Mouse (Mus musculus) limb, embryonic 11.5 days (tissue): Measurements from ENCODE around the gene Pianp. TPM values are rescaled to one million over a fixed set of nuclear protein-coding genes. Genes with fewer than 3 reads are reported as not detected.

Experiments
- ATAC-seq: fragments of 200-750 bp; cut with Nextera tagmentation; 2 replicates; pipeline ENCODE4 v1.8.0; 2017; ENCODE audit warnings: low read depth; ENCODE audit not compliant: insufficient number of reproducible peaks, low FRiP score, low TSS enrichment
- DNase-seq: peaks from one replicate; pipeline ENCODE4 v3.0.0-alpha.2; 2015; ENCODE audit warnings: low spot score
- H3K27ac ChIP-seq: fragments of 300-500 bp; sonication (generic); replicated peaks from 2 replicates; pipeline ENCODE4 v1.5.1; 2014; ENCODE audit warnings: low read depth, mild to moderate bottlenecking, low read length
- H3K27me3 ChIP-seq: fragments of 300-500 bp; sonication (generic); 2 replicates; pipeline ENCODE4 v1.6.1; 2014; ENCODE audit warnings: mild to moderate bottlenecking, low read length, mixed read lengths; ENCODE audit not compliant: control insufficient read depth, insufficient read depth
- H3K36me3 ChIP-seq: fragments of 300-500 bp; sonication (generic); 2 replicates; pipeline ENCODE4 v1.6.1; 2014; ENCODE audit warnings: mild to moderate bottlenecking, low read length, moderate library complexity, mixed read lengths; ENCODE audit not compliant: control insufficient read depth, insufficient read depth
- H3K4me1 ChIP-seq: fragments of 300-500 bp; sonication (generic); 2 replicates; pipeline ENCODE4 v1.6.1; 2014; ENCODE audit warnings: low read length, mixed read lengths; ENCODE audit not compliant: control insufficient read depth, insufficient read depth
- H3K4me2 ChIP-seq: fragments of 300-500 bp; sonication (generic); 2 replicates; pipeline ENCODE4 v1.6.1; 2014; ENCODE audit warnings: low read depth, mild to moderate bottlenecking, moderate library complexity; ENCODE audit not compliant: severe bottlenecking
- H3K4me3 ChIP-seq: fragments of 300-500 bp; sonication (generic); 2 replicates; pipeline ENCODE4 v1.5.1; 2014; ENCODE audit warnings: low read depth, low read length
- H3K9ac ChIP-seq: fragments of 300-500 bp; sonication (generic); 2 replicates; pipeline ENCODE4 v1.6.1; 2014; ENCODE audit warnings: mild to moderate bottlenecking, low read length
- H3K9me3 ChIP-seq: fragments of 300-500 bp; sonication (generic); 2 replicates; pipeline ENCODE4 v1.6.1; 2016; ENCODE audit warnings: low read length; ENCODE audit not compliant: control insufficient read depth
- WGBS: fragments of 180-500 bp; shearing (Covaris S2); extraction: QIAGEN DNeasy Blood & Tissue Kit; methylation state at CpG from one replicate; pipeline ENCODE4 v1.1.7; 2014; 5-methylcytosine and 5-hydroxymethylcytosine counted together
- polyA plus RNA-seq: library from polyadenylated mRNA; unstranded; fragments of >200 nt; fragmentation: Nextera tagmentation; extraction: Ambion mirVana; gene quantifications from 2 replicates; pipeline ENCODE4 v1.2.1, GENCODE M21; 2014

The Pianp gene
- polyA plus RNA-seq, 1 experiment from 2014 or later: 2.4 TPM

DNA sequence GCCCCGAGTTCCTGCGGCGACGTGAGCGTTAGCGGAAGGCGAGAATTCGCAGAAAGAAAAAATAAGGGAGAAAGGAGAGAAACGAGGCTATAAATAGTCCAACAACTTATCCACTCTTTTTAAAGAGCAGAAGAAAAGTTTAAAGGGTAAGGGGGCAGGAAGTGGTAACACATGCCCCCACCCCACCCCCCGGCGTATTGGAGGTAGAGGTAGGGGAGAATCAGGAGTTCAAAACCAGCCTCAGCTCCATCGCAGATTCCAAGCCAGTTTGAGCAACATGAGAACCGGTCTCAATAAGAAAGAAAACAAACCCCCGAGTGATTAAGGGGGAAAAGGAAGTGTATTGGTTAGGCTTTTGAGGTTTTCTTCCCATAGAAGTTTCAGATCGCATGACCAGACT, 30.7 kb upstream of the Pianp start:
- 0 out of 2 replicates have a peak, but pooled peaks cover 7% of the 10 kb centered on the region for H3K9me3 ChIP-seq
- peak overlapping the region; percentile 74 for H3K4me3 ChIP-seq
- no peaks in the 10 kb centered on the region; the same call in 1 of the 2 replicates for H3K36me3 ChIP-seq
- H3K4me2 ChIP-seq: peak overlapping the region; percentile 86
- WGBS: 16% methylated on average over 15 of the region's 15 CpGs
- H3K9ac ChIP-seq: peak overlapping the region; percentile 95
- no peak for ATAC-seq
- peaks cover 5% of the 10 kb centered on the region for H3K4me1 ChIP-seq
- H3K27ac ChIP-seq: peak overlapping the region; percentile 70; the same call in 1 of the 2 replicates
- no peak for DNase-seq
- H3K27me3 ChIP-seq: no peaks in the 10 kb centered on the region

DNA sequence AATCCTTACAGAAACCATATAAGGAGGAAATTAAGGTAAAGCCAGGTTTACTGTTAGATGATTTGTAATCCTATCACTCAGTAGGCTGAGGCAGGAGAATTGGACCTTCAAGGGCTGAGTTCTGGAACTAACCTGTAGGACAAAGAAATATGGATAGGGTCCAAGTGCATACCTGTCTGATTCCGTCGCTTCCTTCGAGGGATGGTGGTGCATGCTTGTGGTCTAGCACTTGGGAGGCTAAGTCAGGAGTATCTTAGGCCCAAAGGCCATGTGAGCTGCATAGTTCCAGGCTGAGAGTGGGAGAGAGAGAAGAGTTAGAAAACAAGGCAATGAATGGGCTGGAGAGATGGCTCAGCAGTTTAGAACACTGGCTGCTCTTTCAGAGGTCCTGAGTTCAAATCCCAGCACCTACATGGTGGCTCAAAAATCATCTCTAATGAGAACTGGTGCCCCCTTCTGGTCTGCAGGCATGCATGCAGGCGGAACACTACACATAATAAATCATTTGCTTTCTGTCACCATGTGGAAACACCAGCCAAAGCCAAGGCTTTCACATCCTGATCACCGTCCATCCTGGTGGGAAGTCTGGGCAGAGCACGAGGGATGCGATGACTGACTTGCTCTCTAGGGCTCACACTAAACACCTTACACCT, 29.9 kb upstream of the Pianp start:
- 96% methylated on average over 7 of the region's 7 CpGs for WGBS

DNA sequence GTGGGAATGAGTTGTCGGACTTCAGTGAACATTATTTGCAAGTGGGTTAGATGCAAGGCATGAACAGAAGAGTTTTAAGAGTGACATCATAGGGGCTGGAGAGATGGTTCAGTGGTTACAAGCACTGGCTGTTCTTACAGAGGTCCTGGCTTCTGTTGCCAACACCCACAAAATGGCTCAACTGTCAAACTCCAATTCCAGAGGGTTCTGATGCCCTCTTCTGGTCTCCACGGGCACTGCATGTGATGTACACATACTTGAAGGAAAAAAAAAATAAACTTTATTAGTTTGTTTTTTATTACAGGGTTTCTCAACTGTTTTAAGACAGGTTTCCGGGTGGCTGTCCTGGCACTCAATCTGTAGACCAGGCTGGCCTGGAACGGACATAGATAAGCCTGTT, 28.7 kb upstream of the Pianp start:
- no peak overlapping the region for H3K27ac ChIP-seq
- H3K4me2 ChIP-seq: no peak overlapping the region
- H3K9me3 ChIP-seq: 0 out of 2 replicates have a peak, but pooled peaks cover 7% of the 10 kb centered on the region
- DNase-seq (peak; percentile 72), ATAC-seq (no peak)
- H3K4me1 ChIP-seq: peaks cover 5% of the 10 kb centered on the region
- no peak overlapping the region for H3K9ac ChIP-seq
- no peaks in the 10 kb centered on the region for H3K36me3 ChIP-seq
- no peak overlapping the region for H3K4me3 ChIP-seq
- H3K27me3 ChIP-seq: no peaks in the 10 kb centered on the region
- 73% methylated on average over 4 of the region's 4 CpGs for WGBS

More for the DNA sequence above, 29.9 kb upstream of the Pianp start:
- H3K4me2 ChIP-seq: peak overlapping the region; percentile 86
- 0 out of 2 replicates have a peak overlapping the region, but pooled peaks have one; percentile 74 for H3K4me3 ChIP-seq
- no peak overlapping the region for H3K9ac ChIP-seq
- ATAC-seq: no peak
- no peak overlapping the region for H3K27ac ChIP-seq
- H3K4me1 ChIP-seq: peaks cover 5% of the 10 kb centered on the region
- peak; percentile 27 for DNase-seq
- 0 out of 2 replicates have a peak, but pooled peaks cover 7% of the 10 kb centered on the region for H3K9me3 ChIP-seq
- H3K36me3 ChIP-seq: no peaks in the 10 kb centered on the region; the same call in 1 of the 2 replicates
- H3K27me3 ChIP-seq: no peaks in the 10 kb centered on the region

DNA sequence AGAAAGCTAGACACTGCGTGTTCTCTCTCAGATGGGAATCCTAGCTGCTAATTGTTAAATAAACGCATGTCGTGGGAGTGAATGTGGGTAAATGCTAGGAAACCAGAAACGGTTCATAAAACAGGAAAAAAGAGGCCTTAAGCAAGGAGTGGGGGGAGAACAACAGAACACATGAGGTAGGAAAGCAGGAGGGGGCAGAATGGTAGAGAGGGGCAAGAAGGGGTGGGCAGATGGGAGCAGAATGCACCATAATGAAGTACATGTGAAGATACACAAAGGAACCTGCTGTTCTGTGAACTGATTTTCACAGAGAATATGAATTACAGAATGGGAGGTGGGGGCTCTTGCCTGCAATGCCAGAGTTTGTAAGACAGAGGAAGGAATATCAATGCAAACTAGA, 4.3 kb upstream of the Pianp start:
- ATAC-seq (no peak), DNase-seq (no peak)
- H3K36me3 ChIP-seq: no peaks in the 10 kb centered on the region
- H3K27ac ChIP-seq: no peak overlapping the region
- WGBS: 86% methylated on average over 4 of the region's 4 CpGs
- no peak overlapping the region for H3K4me2 ChIP-seq
- peaks cover 36% of the 10 kb centered on the region for H3K27me3 ChIP-seq
- no peak overlapping the region for H3K9ac ChIP-seq
- 0 out of 2 replicates have a peak, but pooled peaks cover 1% of the 10 kb centered on the region for H3K4me1 ChIP-seq
- no peaks in the 10 kb centered on the region for H3K9me3 ChIP-seq
- H3K4me3 ChIP-seq: no peak overlapping the region

DNA sequence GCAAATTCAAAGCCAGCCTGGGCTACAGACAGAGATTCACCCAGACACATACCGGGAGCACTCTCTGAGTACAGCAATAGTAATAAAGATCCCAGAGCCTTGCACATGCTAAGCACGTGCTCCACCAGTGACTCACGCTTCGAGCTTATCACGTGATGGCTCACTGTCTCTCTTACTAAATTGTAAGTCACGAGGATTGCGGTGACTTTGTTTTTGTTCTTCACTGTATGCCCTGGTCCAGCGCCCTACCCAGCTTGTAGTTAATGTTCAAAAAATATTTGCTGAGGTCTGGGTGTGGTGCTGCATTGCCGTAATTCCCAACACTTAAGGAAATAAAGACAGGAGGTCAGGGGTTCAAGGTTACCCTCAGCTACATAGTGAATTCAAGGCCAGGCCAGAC, 3.1 kb upstream of the Pianp start:
- Histone ChIP-seq H3K4me3 (no peak overlapping the region), H3K4me1 (0 out of 2 replicates have a peak, but pooled peaks cover 3% of the 10 kb centered on the region), H3K4me2 (no peak overlapping the region), H3K27ac (no peak overlapping the region), H3K36me3 (no peaks in the 10 kb centered on the region), H3K9ac (no peak overlapping the region), H3K27me3 (peaks cover 47% of the 10 kb centered on the region), H3K9me3 (no peaks in the 10 kb centered on the region)
- 86% methylated on average over 9 of the region's 9 CpGs for WGBS
- ATAC-seq: no peak
- no peak for DNase-seq

DNA sequence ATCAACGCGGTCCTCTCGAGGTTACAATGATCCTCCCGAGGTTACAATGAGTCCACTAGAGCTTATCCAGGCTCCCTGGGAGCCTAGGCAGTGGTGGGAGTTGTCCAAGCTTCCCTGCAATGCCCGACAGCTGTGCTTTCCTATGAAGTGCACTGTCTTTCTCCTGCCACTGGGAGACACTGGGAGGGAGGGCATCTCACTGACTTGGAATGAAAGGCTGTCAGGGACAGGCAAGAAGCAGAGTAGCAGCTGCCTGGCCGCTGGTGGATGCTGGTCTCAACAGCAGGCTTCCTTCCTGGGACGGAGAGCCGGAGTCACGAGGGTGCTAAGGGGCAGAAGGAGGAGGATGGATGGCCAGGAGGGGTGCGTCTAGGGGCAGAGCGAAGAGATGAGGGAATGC, 2.6 kb upstream of the Pianp start:
- Histone ChIP-seq H3K4me3 (no peak overlapping the region), H3K27ac (no peak overlapping the region), H3K4me2 (no peak overlapping the region), H3K9ac (no peak overlapping the region), H3K4me1 (0 out of 2 replicates have a peak, but pooled peaks cover 3% of the 10 kb centered on the region), H3K36me3 (no peaks in the 10 kb centered on the region), H3K9me3 (no peaks in the 10 kb centered on the region), H3K27me3 (peaks cover 52% of the 10 kb centered on the region)
- no peak for ATAC-seq
- 14% methylated on average over 11 of the region's 11 CpGs for WGBS
- DNase-seq: peak; percentile 26

DNA sequence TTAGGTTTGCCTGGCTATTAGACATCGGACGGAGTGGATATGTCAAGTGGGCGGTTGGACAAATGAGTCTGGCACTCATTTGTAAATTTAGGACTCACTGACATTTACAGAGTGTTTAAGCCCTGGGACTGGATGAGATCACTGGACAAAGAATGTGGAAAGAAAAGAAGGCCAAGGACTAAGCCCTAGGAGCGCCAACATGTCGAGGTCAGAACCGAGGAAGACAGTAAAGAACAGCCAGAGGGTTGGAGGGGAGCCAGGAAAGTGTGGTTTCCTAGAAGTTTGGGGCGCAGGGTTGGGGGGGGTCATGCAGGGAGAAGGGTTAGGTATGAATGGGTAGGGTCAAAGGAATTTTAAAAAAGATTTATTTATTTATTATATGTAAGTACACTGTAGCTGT, 1.2 kb upstream of the Pianp start:
- WGBS: 80% methylated on average over 7 of the region's 7 CpGs
- H3K27me3 ChIP-seq: peaks cover 66% of the 10 kb centered on the region
- ATAC-seq: no peak
- 0 out of 2 replicates have a peak, but pooled peaks cover 3% of the 10 kb centered on the region for H3K4me1 ChIP-seq
- H3K27ac ChIP-seq: no peak overlapping the region
- no peak overlapping the region for H3K4me3 ChIP-seq
- H3K4me2 ChIP-seq: no peak overlapping the region
- H3K9me3 ChIP-seq: no peaks in the 10 kb centered on the region
- no peak for DNase-seq
- no peak overlapping the region for H3K9ac ChIP-seq
- H3K36me3 ChIP-seq: no peaks in the 10 kb centered on the region

DNA sequence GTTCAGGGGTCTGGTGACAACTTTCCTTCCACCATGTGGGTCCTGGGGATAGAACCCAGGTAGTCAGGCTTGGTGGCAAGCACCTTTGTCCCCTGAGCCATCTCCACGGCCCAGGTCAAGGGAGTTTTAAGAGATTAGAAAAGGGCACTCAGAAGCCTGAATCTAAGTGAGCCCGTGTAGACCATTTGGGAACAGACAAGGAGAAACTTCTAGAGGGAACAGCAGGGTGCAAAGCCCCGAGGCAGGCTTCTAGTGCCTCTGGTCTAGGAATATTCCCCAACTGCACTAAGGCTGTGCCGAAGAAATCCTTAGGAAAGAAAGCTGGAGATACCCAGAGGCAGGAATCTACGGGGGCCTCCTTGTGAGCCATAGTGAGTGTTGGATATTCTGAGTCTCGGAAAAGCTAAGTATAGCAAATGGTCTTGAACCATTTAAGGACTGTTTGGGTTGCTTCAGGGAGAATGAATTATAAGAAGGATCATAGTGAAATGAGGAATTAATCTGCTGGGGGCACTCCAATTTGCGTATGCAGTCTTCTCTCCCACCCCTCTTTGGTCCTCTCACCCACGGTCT, 577 bp upstream of the Pianp start:
- Histone ChIP-seq H3K4me1 (0 out of 2 replicates have a peak, but pooled peaks cover 3% of the 10 kb centered on the region), H3K4me3 (no peak overlapping the region), H3K9me3 (no peaks in the 10 kb centered on the region), H3K27ac (no peak overlapping the region), H3K36me3 (no peaks in the 10 kb centered on the region), H3K9ac (no peak overlapping the region), H3K27me3 (peaks cover 71% of the 10 kb centered on the region), H3K4me2 (peak overlapping the region; percentile 95; the same call in 1 of the 2 replicates)
- no peak for DNase-seq
- WGBS: 44% methylated on average over 8 of the region's 8 CpGs
- no peak for ATAC-seq
